Mouse (Mus musculus) common myeloid progenitor, adult 5-6 weeks (primary cell): ENCODE results near the gene Vstm2l. TPM values are rescaled to one million over a fixed set of nuclear protein-coding genes. Genes with fewer than 3 reads are reported as not detected.

ENCODE experiments used
- ATAC-seq: replicated peaks from 2 replicates; pipeline ENCODE4 v1.8.0; 2016; ENCODE audit warnings: low read depth, mild to moderate bottlenecking, moderate TSS enrichment, inconsistent platforms; ENCODE audit not compliant: poor library complexity, severe bottlenecking
- total RNA-seq: library from RNA; stranded (forward); fragments of 200-1000, 187-1606 nt; gene quantifications from 2 replicates; pipeline ENCODE4 v1.2.3, GENCODE M21; 2017

Vstm2l gene
- total RNA-seq, 1 experiment from 2014 or later, result not detected

GRCm38 (mm10) chr2:157927397-157927796 lies 12.9 kb downstream of the Vstm2l start:
- ATAC-seq, result no peak

GRCm38 (mm10) chr2:157927815-157928214 lies 13.4 kb downstream of the Vstm2l start:
- ATAC-seq, result no peak

GRCm38 (mm10) chr2:157932655-157933054 lies 18.2 kb downstream of the Vstm2l start:
- no peak for ATAC-seq

GRCm38 (mm10) chr2:157935444-157936171 lies 21.2 kb downstream of the Vstm2l start:
- no peak for ATAC-seq

GRCm38 (mm10) chr2:157936676-157937075 lies 22.2 kb downstream of the Vstm2l start:
- ATAC-seq, result no peak

GRCm38 (mm10) chr2:157940586-157941185 lies 26.2 kb downstream of the Vstm2l start:
- 0 out of 2 replicates have a peak, but pooled peaks have one; percentile 15 for ATAC-seq

- ATAC-seq, result peak; percentile 71
Observed at GRCm38 (mm10) chr2:157943514-157944155, 29.2 kb downstream of the Vstm2l start.

GRCm38 (mm10) chr2:157944156-157944893 lies 29.9 kb downstream of the Vstm2l start:
- no peak for ATAC-seq

- no peak for ATAC-seq
Observed at GRCm38 (mm10) chr2:157953978-157954377, 39.5 kb downstream of the Vstm2l start.

GRCm38 (mm10) chr2:157957707-157958108 lies 43.3 kb downstream of the Vstm2l start:
- no peak for ATAC-seq

- no peak for ATAC-seq
Observed at GRCm38 (mm10) chr2:157967856-157968255, 53.4 kb downstream of the Vstm2l start.

- ATAC-seq, result no peak
Observed at GRCm38 (mm10) chr2:157970124-157970523, 55.7 kb downstream of the Vstm2l start.

GRCm38 (mm10) chr2:157970669-157971068 lies 56.2 kb downstream of the Vstm2l start:
- ATAC-seq, result peak; percentile 86

GRCm38 (mm10) chr2:157974604-157975501 lies 60.4 kb downstream of the Vstm2l start:
- ATAC-seq, result no peak

GRCm38 (mm10) chr2:157975595-157975994 lies 61.1 kb downstream of the Vstm2l start:
- ATAC-seq, result no peak

GRCm38 (mm10) chr2:157979241-157979640 lies 64.8 kb downstream of the Vstm2l start:
- ATAC-seq, result no peak

GRCm38 (mm10) chr2:157982727-157983126 lies 68.3 kb downstream of the Vstm2l start:
- no peak for ATAC-seq

GRCm38 (mm10) chr2:157983276-157983675 lies 68.8 kb downstream of the Vstm2l start:
- ATAC-seq, result no peak

GRCm38 (mm10) chr2:157985611-157986010 lies 71.2 kb downstream of the Vstm2l start:
- no peak for ATAC-seq
